Mouse (Mus musculus) kidney, postnatal 10 days (tissue): Measurements from ENCODE around the gene Erh.

Experiments
- DNase-seq: peaks from one replicate; pipeline ENCODE4 v3.0.0; 2021; ENCODE audit warnings: mixed read lengths

The Erh gene

DNA sequence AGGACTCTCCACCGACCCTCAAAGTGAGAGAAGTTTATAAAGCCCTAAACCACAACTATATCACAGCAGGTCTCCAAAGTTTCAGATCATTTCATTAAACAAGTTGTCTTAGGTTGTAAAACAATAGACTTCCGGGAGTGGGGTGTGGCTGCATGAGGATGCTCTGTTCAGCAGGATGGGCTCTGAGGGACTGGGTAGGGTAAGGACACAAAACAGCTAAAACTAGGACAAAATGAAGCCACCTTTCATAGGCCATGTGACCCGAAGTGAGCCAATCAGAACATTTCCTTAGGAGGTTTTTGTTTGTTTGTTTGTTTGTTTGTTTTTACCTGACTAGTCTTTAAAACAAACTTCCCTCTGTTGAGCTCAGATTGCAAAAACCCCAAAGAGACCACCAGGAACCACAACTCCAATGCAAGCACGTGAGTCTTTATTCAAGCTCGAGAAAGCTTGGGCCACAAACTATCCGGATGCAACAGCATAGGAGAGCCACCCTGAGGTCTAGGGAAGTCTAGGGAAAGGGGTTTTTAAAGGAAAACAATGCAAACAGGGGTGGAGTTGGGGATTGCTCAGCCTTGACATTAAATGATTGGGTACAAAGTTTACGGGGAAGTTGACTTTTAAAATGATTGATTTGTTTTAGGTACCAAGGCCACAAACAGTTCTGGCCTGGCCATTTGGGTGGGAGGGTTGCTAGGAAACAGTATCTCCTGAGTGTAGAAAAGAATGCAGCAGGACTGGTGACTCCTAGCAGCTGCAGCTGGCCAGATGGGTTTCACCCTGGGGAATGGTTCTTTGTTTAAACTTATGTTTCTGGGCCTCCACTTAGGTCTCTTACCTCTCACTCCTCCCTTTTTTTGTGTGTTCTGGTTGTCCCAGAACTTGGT lies 28.5 kb downstream of the Erh start:
- DNase-seq: no peak

GRCm38 (mm10) chr12:80612113-80612791 lies 31.9 kb downstream of the Erh start:
- DNase-seq: no peak

- no peak for DNase-seq
Observed at GRCm38 (mm10) chr12:80609928-80610327, 34.2 kb downstream of the Erh start.

- DNase-seq: no peak
Observed at GRCm38 (mm10) chr12:80608576-80608975, 35.6 kb downstream of the Erh start.

- DNase-seq: no peak
Observed at GRCm38 (mm10) chr12:80604218-80604617, 39.9 kb downstream of the Erh start.

DNA sequence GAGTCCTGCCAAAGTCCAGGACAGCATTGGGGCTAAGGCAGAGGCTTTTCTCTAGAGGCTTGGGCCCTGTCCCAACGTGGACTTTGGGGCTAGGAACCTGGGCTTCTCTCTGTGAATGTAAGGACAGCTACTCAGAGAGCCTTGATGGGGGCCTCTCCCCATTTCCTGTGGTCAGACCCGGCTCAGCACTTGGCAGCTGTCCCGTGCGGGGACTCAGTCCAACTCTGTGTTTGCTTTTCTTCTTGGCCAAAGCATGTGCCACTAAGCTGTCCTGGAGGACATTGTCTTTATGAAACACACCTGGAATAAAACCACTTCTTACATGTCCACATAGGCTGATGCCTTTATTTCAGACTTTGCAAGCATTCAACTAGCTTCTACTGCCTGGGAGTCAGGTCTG lies 40.6 kb downstream of the Erh start:
- DNase-seq: peak; percentile 81

- no peak for DNase-seq
Observed at GRCm38 (mm10) chr12:80602432-80602831, 41.7 kb downstream of the Erh start.

DNA sequence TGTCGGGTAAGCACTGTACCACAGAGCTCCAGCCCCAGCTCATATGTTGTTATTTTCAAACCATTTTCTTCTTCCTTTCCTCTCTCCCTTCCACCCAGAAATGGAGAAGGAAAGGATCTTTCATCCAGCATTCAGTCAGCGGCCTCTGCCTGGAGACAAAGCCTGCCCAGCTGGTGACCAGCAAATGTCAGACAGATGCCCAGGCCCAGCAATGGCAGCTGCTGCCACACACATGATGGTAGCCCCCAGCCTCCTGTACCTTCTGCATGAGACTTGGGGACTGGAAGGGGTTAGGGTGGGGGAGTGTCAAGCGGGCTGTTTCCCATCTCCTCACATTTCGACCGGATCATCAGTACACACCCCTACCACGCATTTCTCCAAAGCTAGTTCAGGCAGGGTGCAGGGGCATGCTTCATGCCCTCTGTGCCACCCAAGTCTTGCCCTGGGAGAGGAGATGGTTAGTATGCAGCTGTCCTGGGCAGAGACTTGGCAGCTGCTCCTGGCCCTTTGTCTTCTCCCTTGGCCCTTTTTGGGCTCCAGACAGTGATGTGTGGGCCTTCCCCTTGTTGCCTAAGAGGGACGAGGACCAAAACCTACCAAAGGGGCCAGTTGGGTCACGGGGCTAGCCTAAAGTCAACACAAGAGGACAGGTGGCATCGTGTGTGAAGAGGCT lies 42.4 kb downstream of the Erh start:
- no peak for DNase-seq

- peak; percentile 62 for DNase-seq
Observed at GRCm38 (mm10) chr12:80598756-80599155, 45.4 kb downstream of the Erh start.

GRCm38 (mm10) chr12:80598236-80598635 lies 45.9 kb downstream of the Erh start:
- no peak for DNase-seq

GRCm38 (mm10) chr12:80595968-80596367 lies 48.2 kb downstream of the Erh start:
- no peak for DNase-seq

- DNase-seq: no peak
Observed at GRCm38 (mm10) chr12:80595566-80595965, 48.6 kb downstream of the Erh start.

GRCm38 (mm10) chr12:80594781-80595180 lies 49.4 kb downstream of the Erh start:
- DNase-seq: no peak

GRCm38 (mm10) chr12:80594141-80594540 lies 50.0 kb downstream of the Erh start:
- no peak for DNase-seq

GRCm38 (mm10) chr12:80584973-80585372 lies 59.2 kb downstream of the Erh start:
- DNase-seq: peak; percentile 51
